Mouse (Mus musculus): ENCODE results near the gene Vmn2r9.

- TF ChIP-seq CTCF (IDR thresholded peaks at IDR 0.05) (no peak), EP300 (IDR thresholded peaks at IDR 0.05) (no peak)
Measured at GRCm38 (mm10) chr5:108803646-108804045, 48.8 kb downstream of the Vmn2r9 start.
